Mouse (Mus musculus) ES-E14 (cell line): ENCODE results near the gene 4932438A13Rik.

Experiments
- HCFC1 ChIP-seq: IDR thresholded peaks from 2 replicates; pipeline ENCODE4 v1.6.1; 2012; ENCODE audit warnings: low read length, inconsistent platforms, borderline replicate concordance; ENCODE audit not compliant: insufficient read depth
- ZC3H11A ChIP-seq: IDR thresholded peaks from 2 replicates; pipeline ENCODE4 v1.6.1; 2012; ENCODE audit warnings: low read depth, mild to moderate bottlenecking, inconsistent platforms, low read length, borderline replicate concordance

- TF ChIP-seq HCFC1 (no peak), ZC3H11A (no peak)
These were observed 78.7 kb downstream of the 4932438A13Rik start for GRCm38 (mm10) chr3:36941572-36941971.
